Mouse (Mus musculus) adrenal gland, adult 2 months (tissue): ENCODE results near the gene Aph1c. TPM values are rescaled to one million over a fixed set of nuclear protein-coding genes. Genes with fewer than 3 reads are reported as not detected.
"Not testable (repeated sequence)": the region's sequence is repeated elsewhere in the genome, so short reads cannot be mapped to it uniquely, and the experiment has no call there.

ENCODE experiments used
- DNase-seq: peaks from one replicate; pipeline ENCODE4 v3.0.0; 2021
- long read RNA-seq: library from polyadenylated mRNA; stranded (forward); transcript quantifications from one replicate; pipeline ENCODE4 v2.0.0, GENCODE M21; 2021
- polyA plus RNA-seq: library from polyadenylated mRNA; depleted of rRNA; stranded (reverse); fragments of >200 nt; gene quantifications from 2 replicates; pipeline ENCODE4 v1.2.3, GENCODE M21; 2012; rRNA removed
- total RNA-seq, 2 experiments: library from RNA; stranded (reverse); gene quantifications; 2 replicates each; pipeline ENCODE4 v1.2.3; 2021

The Aph1c gene
- total RNA-seq = 1 to 10 TPM; 4.2 to 4.3 TPM
- 1.4 and 1.6 TPM in 2 replicates for polyA plus RNA-seq
- long read RNA-seq, partial matches to known transcripts = 0 of 3 reads
- long read RNA-seq, other reads (novel, unspliced or antisense) = 3 of 3 reads

- peak; percentile 99 for DNase-seq
Measured at GRCm38 (mm10) chr9:66834318-66835096, at the start of gene Aph1c. Gene Aph1c (minus strand): TSS chr9:66834726.

GRCm38 (mm10) chr9:66883500-66883899 is 49.0 kb upstream of the Aph1c start:
- DNase-seq = no peak

- peak; percentile 61 for DNase-seq
Measured at GRCm38 (mm10) chr9:66882406-66882821, 47.9 kb upstream of the Aph1c start.

- DNase-seq = no peak
Measured at GRCm38 (mm10) chr9:66881858-66882257, 47.3 kb upstream of the Aph1c start.

GRCm38 (mm10) chr9:66880752-66881151 is 46.2 kb upstream of the Aph1c start:
- no peak for DNase-seq

- no peak for DNase-seq
Measured at GRCm38 (mm10) chr9:66879486-66879885, 45.0 kb upstream of the Aph1c start.

- no peak for DNase-seq
Measured at GRCm38 (mm10) chr9:66878899-66879298, 44.4 kb upstream of the Aph1c start.

- peak; percentile 46 for DNase-seq
Measured at GRCm38 (mm10) chr9:66876577-66876976, 42.1 kb upstream of the Aph1c start.

- no peak for DNase-seq
Measured at GRCm38 (mm10) chr9:66874297-66874696, 39.8 kb upstream of the Aph1c start.

GRCm38 (mm10) chr9:66873531-66873930 is 39.0 kb upstream of the Aph1c start:
- DNase-seq = no peak

GRCm38 (mm10) chr9:66873009-66873408 is 38.5 kb upstream of the Aph1c start:
- DNase-seq = not testable (repeated sequence)

- peak; percentile 84 for DNase-seq
Measured at GRCm38 (mm10) chr9:66872015-66872727, 37.6 kb upstream of the Aph1c start.

- no peak for DNase-seq
Measured at GRCm38 (mm10) chr9:66864708-66865107, 30.2 kb upstream of the Aph1c start.

- no peak for DNase-seq
Measured at GRCm38 (mm10) chr9:66863456-66863855, 28.9 kb upstream of the Aph1c start.

GRCm38 (mm10) chr9:66862202-66862601 is 27.7 kb upstream of the Aph1c start:
- DNase-seq = no peak

- DNase-seq = no peak
Measured at GRCm38 (mm10) chr9:66861104-66861767, 26.7 kb upstream of the Aph1c start.

GRCm38 (mm10) chr9:66859523-66859922 is 25.0 kb upstream of the Aph1c start:
- no peak for DNase-seq

- DNase-seq = no peak
Measured at GRCm38 (mm10) chr9:66855865-66856264, 21.3 kb upstream of the Aph1c start.

GRCm38 (mm10) chr9:66852592-66852991 is 18.1 kb upstream of the Aph1c start:
- DNase-seq = no peak

GRCm38 (mm10) chr9:66850966-66851365 is 16.4 kb upstream of the Aph1c start:
- no peak for DNase-seq

GRCm38 (mm10) chr9:66846822-66847221 is 12.3 kb upstream of the Aph1c start:
- DNase-seq = no peak

- DNase-seq = no peak
Measured at GRCm38 (mm10) chr9:66835097-66835480, 563 bp upstream of the Aph1c start.

- peak; percentile 9 for DNase-seq
Measured at GRCm38 (mm10) chr9:66833851-66834250, 675 bp downstream of the Aph1c start.
